Mouse (Mus musculus) megakaryocyte, embryonic 14.5 days (primary cell): ENCODE results near the gene Osbpl6.

Source experiments
- FLI1 ChIP-seq: IDR thresholded peaks from 2 replicates; pipeline ENCODE4 v1.6.1; 2012; ENCODE audit warnings: low read length, inconsistent platforms, mixed read lengths
- GATA1 ChIP-seq: IDR thresholded peaks from 3 replicates; pipeline ENCODE4 v1.6.1; 2012; ENCODE audit warnings: mixed read lengths, low read length, inconsistent platforms, borderline replicate concordance

DNA sequence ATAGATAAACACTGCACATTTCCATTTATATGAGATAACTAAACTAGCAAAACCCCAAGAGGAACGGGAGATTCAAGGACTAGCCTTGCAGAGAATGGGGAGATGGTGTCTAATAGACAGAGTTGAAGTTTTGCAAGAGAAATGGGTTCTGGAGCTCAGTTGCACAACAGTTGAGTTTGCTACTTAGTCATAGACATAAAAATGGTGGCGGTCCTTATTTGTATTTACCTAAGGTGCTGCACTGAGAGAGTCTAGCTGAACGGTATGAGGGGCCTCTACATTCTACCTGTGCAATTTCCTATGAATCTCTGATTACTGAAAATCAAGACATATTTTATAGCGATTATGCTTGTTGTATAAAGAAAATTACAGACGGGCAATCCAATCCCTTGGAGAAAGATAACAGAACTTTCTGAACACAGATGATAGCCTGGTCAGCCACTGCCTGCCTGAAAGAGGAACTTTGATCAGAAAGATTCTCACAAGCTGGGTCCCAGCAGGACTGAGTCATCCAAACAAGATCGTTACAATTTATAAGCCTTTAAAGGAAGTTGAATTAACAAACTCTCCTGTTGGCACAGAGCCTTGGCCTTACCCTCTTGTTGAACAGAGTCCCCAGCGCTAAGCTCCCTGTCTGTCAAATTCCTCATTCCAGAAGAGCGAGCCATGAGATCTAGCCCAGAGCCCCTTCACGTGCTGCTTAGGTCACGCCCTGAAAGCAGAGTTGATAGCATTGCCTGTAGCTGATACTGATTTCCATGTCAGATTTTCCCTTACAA lies 204.2 kb downstream of the Osbpl6 start:
- TF ChIP-seq FLI1, result no peak
- TF ChIP-seq GATA1, result no peak
